Mouse (Mus musculus) forebrain, embryonic 14.5 days (tissue): ENCODE data around the gene Tbc1d19. TPM values are rescaled to one million over a fixed set of nuclear protein-coding genes. Genes with fewer than 3 reads are reported as not detected.

ENCODE experiments used
- ATAC-seq: fragments of 200-750 bp; cut with Nextera tagmentation; 2 replicates; pipeline ENCODE4 v1.8.0; 2017; ENCODE audit warnings: mild to moderate bottlenecking, moderate library complexity
- DNase-seq: peaks from one replicate; pipeline ENCODE4 v3.0.0-alpha.2; 2015; ENCODE audit warnings: low spot score
- H3K27ac ChIP-seq: fragments of 300-500 bp; sonication (generic); 2 replicates; pipeline ENCODE4 v1.5.1; 2014; ENCODE audit warnings: low read depth, mild to moderate bottlenecking, control low read depth, low read length, moderate library complexity
- H3K27me3 ChIP-seq: fragments of 300-500 bp; sonication (generic); replicated peaks from 2 replicates; pipeline ENCODE4 v1.6.1; 2014; ENCODE audit warnings: low read length, control low read depth, mixed read lengths; ENCODE audit not compliant: control insufficient read depth, insufficient read depth
- H3K36me3 ChIP-seq: fragments of 300-500 bp; sonication (generic); 2 replicates; pipeline ENCODE4 v1.6.1; 2014; ENCODE audit warnings: low read length, control low read depth; ENCODE audit not compliant: control insufficient read depth, insufficient read depth
- H3K4me1 ChIP-seq: fragments of 300-500 bp; sonication (generic); 2 replicates; pipeline ENCODE4 v1.6.1; 2014; ENCODE audit warnings: antibody characterized with exemption, low read length, control low read depth; ENCODE audit not compliant: control insufficient read depth, insufficient read depth
- H3K4me2 ChIP-seq: fragments of 300-500 bp; sonication (generic); 2 replicates; pipeline ENCODE4 v1.6.1; 2014; ENCODE audit warnings: mild to moderate bottlenecking, control low read depth, low read length
- H3K4me3 ChIP-seq: fragments of 300-500 bp; sonication (generic); 2 replicates; pipeline ENCODE4 v1.5.1; 2014; ENCODE audit warnings: low read depth, low read length, control low read depth
- H3K9ac ChIP-seq: fragments of 300-500 bp; sonication (generic); 2 replicates; pipeline ENCODE4 v1.6.1; 2014; ENCODE audit warnings: mild to moderate bottlenecking, low read length, control low read depth, moderate library complexity
- H3K9me3 ChIP-seq: fragments of 300-500 bp; sonication (generic); replicated peaks from 2 replicates; pipeline ENCODE4 v1.6.1; 2016; ENCODE audit warnings: low read length, control low read depth, mixed read lengths; ENCODE audit not compliant: control insufficient read depth
- polyA plus RNA-seq: library from polyadenylated mRNA; unstranded; fragments of >200 nt; fragmentation: Nextera tagmentation; extraction: Ambion mirVana; gene quantifications from 2 replicates; pipeline ENCODE4 v1.2.1, GENCODE M21; 2014

Gene Tbc1d19
- polyA plus RNA-seq, 1 experiment from 2014 or later = 60.9 TPM

DNA sequence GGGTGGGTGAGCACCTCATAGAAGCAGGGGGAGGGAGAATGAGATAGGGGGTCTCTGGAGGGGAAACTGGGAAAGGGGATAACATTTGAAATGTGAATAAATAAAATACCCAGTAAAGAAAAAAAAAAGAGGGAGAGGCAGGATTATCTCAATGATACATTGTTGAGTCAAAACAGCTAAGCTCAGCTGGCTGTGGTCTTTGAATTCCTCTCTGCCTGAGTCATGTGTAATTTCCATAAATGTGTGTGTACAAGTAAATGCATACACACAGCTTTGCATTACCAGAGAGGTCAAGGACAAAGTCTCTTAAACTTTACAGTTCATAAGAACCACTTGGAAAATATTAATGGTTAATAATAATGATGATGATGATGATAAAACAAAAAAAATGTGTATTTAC, 143.8 kb downstream of the Tbc1d19 start:
- no peaks in the 10 kb centered on the region; the same call in 1 of the 2 replicates for H3K4me1 ChIP-seq

More for the DNA sequence above, 143.8 kb downstream of the Tbc1d19 start:
- Histone ChIP-seq H3K27me3 (no peaks in the 10 kb centered on the region), H3K27ac (no peak overlapping the region), H3K9ac (no peak overlapping the region), H3K36me3 (no peaks in the 10 kb centered on the region), H3K9me3 (no peaks in the 10 kb centered on the region), H3K4me3 (no peak overlapping the region), H3K4me2 (no peak overlapping the region)
- ATAC-seq (no peak), DNase-seq (no peak)

Other genes with a start within 250 kb of the Tbc1d19 start
- 0.54 and 1.4 TPM in 2 replicates for gene Cckar, start 101.9 kb upstream of the Tbc1d19 start, polyA plus RNA-seq
- 21.0 and 23.6 TPM in 2 replicates for gene Stim2, start 188.9 kb downstream of the Tbc1d19 start, polyA plus RNA-seq